Mouse (Mus musculus) hindbrain, embryonic 14.5 days (tissue): ENCODE data around the gene Olfr212. TPM values are rescaled to one million over a fixed set of nuclear protein-coding genes. Genes with fewer than 3 reads are reported as not detected.
"Not testable (repeated sequence)": the region's sequence is repeated elsewhere in the genome, so short reads cannot be mapped to it uniquely, and the experiment has no call there.

ENCODE experiments used
- ATAC-seq: fragments of 200-750 bp; cut with Nextera tagmentation; 2 replicates; pipeline ENCODE4 v1.8.0; 2017; ENCODE audit warnings: moderate number of reproducible peaks, mild to moderate bottlenecking, moderate TSS enrichment, moderate library complexity; ENCODE audit not compliant: low FRiP score
- DNase-seq: peaks from one replicate; pipeline ENCODE4 v3.0.0-alpha.2; 2015; ENCODE audit warnings: low spot score
- H3K27ac ChIP-seq: fragments of 300-500 bp; sonication (generic); 2 replicates; pipeline ENCODE4 v1.5.1; 2014; ENCODE audit warnings: mild to moderate bottlenecking, moderate library complexity
- H3K27me3 ChIP-seq: fragments of 300-500 bp; sonication (generic); 2 replicates; pipeline ENCODE4 v1.6.1; 2014; ENCODE audit warnings: mild to moderate bottlenecking, low read length, mixed read lengths; ENCODE audit not compliant: control insufficient read depth, insufficient read depth
- H3K36me3 ChIP-seq: fragments of 300-500 bp; sonication (generic); replicated peaks from 2 replicates; pipeline ENCODE4 v1.6.1; 2014; ENCODE audit not compliant: control insufficient read depth, insufficient read depth
- H3K4me1 ChIP-seq: fragments of 300-500 bp; sonication (generic); replicated peaks from 2 replicates; pipeline ENCODE4 v1.6.1; 2014; ENCODE audit warnings: antibody characterized with exemption, low read length, mixed read lengths; ENCODE audit not compliant: control insufficient read depth, insufficient read depth
- H3K4me2 ChIP-seq: fragments of 300-500 bp; sonication (generic); replicated peaks from 2 replicates; pipeline ENCODE4 v1.6.1; 2014; ENCODE audit warnings: mild to moderate bottlenecking, moderate library complexity
- H3K4me3 ChIP-seq: fragments of 300-500 bp; sonication (generic); replicated peaks from 2 replicates; pipeline ENCODE4 v1.5.1; 2014; ENCODE audit warnings: mild to moderate bottlenecking, low read length
- H3K9ac ChIP-seq: fragments of 300-500 bp; sonication (generic); 2 replicates; pipeline ENCODE4 v1.6.1; 2014
- H3K9me3 ChIP-seq: fragments of 300-500 bp; sonication (generic); 2 replicates; pipeline ENCODE4 v1.6.1; 2016; ENCODE audit warnings: low read length; ENCODE audit not compliant: control insufficient read depth
- WGBS: fragments of 180-500 bp; shearing (Covaris S2); extraction: QIAGEN DNeasy Blood & Tissue Kit; methylation state at CpG from one replicate; pipeline ENCODE4 v1.1.7; 2014; 5-methylcytosine and 5-hydroxymethylcytosine counted together
- polyA plus RNA-seq: library from polyadenylated mRNA; unstranded; fragments of >200 nt; fragmentation: Nextera tagmentation; extraction: Ambion mirVana; gene quantifications from 2 replicates; pipeline ENCODE4 v1.2.1, GENCODE M21; 2014

Gene Olfr212
- polyA plus RNA-seq, 1 experiment from 2014 or later, result not detected

DNA sequence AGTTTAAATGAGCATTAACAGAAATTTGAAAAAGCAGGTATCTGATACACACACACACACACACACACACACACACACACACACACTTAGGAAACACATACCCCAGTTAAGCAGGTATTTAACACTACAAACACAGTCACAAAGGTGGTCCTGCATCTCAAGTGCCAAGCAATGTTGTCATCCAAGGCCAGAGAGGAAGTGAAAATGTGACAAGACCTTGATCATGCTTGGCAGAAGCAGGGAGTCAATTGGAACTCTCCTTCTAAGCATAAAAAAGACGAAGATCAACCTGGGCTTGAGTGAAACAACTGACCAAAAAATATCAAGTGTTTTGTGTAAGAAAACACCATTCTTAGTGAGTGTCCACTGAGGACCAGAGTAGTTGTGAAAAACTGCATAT is 10.4 kb upstream of the Olfr212 start:
- Histone ChIP-seq H3K4me1 (no peaks in the 10 kb centered on the region), H3K4me2 (no peak overlapping the region), H3K9me3 (no peaks in the 10 kb centered on the region), H3K27me3 (no peaks in the 10 kb centered on the region), H3K27ac (no peak overlapping the region), H3K36me3 (no peaks in the 10 kb centered on the region), H3K4me3 (no peak overlapping the region), H3K9ac (no peak overlapping the region)
- no peak for ATAC-seq
- no peak for DNase-seq
- WGBS, result 82% methylated on average over 1 of the region's 1 CpGs

DNA sequence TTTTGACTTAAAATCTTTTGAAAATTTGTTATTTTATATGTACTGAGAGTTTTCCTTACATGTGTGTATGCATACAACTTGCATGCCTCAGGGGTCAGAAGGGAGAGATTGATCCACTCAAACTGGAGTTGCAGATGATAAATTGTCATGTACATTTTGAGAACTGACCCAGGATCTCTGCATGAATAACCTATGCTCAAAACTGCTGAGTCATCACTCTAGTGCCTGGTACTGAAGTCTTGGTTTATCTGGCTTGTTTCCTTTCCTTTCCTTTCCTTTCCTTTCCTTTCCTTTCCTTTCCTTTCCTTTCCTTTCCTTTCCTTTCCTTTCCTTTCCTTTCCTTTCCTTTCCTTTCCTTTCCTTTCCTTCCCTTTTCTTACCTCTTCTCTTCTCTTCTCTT is 8.5 kb downstream of the Olfr212 start:
- no peak overlapping the region for H3K4me2 ChIP-seq
- no peaks in the 10 kb centered on the region for H3K36me3 ChIP-seq
- no peaks in the 10 kb centered on the region for H3K4me1 ChIP-seq
- H3K9me3 ChIP-seq, result no peaks in the 10 kb centered on the region
- no peak for ATAC-seq
- no peak overlapping the region for H3K4me3 ChIP-seq
- H3K9ac ChIP-seq, result no peak overlapping the region
- H3K27ac ChIP-seq, result no peak overlapping the region
- DNase-seq, result no peak
- H3K27me3 ChIP-seq, result no peaks in the 10 kb centered on the region

DNA sequence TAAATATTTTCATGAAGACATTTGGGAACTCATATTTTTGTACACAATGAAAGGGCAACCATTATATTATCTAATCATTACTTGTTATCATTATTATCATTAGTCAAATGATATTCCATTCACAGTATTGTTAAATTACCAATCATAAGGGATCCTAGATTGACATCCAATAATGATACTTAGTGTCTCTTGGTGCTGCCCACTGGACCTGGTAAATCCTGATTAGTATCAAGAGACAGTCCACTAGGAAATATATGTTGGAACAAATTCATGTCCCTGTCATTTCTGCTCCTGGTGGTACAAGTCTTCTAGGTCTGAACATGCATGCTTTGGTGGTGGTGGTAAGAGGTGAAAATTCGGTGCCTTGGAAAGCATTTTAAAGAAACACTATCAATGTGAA is 31.8 kb downstream of the Olfr212 start, which contains the start of gene Olfr213:
Gene Olfr213 (plus strand): TSS at position 301 of the 400 bp plus-strand sequence.
- Histone ChIP-seq H3K4me3 (no peak within 1 kb of the TSS), H3K4me1 (no peaks in the 10 kb centered on the region), H3K9ac (no peak within 1 kb of the TSS), H3K27ac (no peak within 1 kb of the TSS), H3K27me3 (no peaks in the 10 kb centered on the region), H3K9me3 (no peaks in the 10 kb centered on the region), H3K36me3 (no peaks in the 10 kb centered on the region), H3K4me2 (no peak within 1 kb of the TSS)
- DNase-seq, result no peak
- WGBS, result 97% methylated on average over 1 of the region's 1 CpGs
- ATAC-seq, result no peak

DNA sequence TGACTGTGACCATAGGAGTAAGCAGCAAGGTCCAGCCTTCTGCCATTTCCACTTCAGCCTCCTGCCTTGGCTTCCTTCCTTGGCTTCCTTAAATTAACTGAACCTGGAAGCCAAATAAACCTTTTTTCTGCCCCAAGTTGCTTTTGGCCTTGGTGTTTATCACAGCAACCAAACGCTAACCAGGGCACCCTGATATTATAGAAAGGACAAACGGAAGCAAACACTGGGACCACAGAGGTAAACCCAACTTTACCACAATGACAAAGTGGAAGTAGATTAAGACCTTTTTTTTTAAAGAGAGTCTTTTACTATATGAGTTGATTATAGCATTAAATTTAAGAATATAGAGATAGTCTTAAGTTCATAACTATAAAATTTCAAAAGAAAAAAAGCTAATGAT is 36.2 kb downstream of the Olfr212 start:
- no peak for ATAC-seq
- Histone ChIP-seq H3K27ac (no peak overlapping the region), H3K4me1 (no peaks in the 10 kb centered on the region), H3K4me3 (no peak overlapping the region), H3K9ac (no peak overlapping the region), H3K27me3 (no peaks in the 10 kb centered on the region), H3K4me2 (no peak overlapping the region), H3K36me3 (no peaks in the 10 kb centered on the region), H3K9me3 (no peaks in the 10 kb centered on the region)
- WGBS, result 95% methylated on average over 2 of the region's 2 CpGs
- DNase-seq, result no peak

DNA sequence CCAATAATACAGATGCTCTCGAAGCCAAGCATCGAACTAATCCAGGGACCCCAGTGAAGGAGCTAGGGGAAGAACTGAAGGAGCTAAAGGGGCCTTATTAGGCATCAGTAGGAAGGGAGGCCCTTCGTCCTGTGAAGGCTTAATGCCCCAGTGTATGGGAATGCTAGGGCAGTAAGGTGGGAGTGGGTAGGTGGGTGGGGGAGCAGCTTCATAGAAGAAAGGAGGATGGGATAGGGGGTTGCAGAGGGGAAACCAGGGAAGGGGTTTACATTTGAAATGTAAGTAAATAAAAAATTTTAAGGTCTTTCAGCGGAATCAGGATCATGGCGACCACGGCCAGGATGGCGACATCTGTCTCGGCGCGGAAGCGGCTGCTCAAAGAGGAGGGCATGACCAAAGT is 44.5 kb downstream of the Olfr212 start, which contains the start of gene Gm5580:
Gene Gm5580 (plus strand): TSS at position 301 of the 400 bp plus-strand sequence.
- not testable (repeated sequence) for H3K9me3 ChIP-seq, H3K4me2 ChIP-seq, H3K4me1 ChIP-seq, DNase-seq, H3K36me3 ChIP-seq, H3K27me3 ChIP-seq, H3K9ac ChIP-seq, ATAC-seq, H3K27ac ChIP-seq, H3K4me3 ChIP-seq
- 96% methylated on average over 11 of the region's 11 CpGs for WGBS

DNA sequence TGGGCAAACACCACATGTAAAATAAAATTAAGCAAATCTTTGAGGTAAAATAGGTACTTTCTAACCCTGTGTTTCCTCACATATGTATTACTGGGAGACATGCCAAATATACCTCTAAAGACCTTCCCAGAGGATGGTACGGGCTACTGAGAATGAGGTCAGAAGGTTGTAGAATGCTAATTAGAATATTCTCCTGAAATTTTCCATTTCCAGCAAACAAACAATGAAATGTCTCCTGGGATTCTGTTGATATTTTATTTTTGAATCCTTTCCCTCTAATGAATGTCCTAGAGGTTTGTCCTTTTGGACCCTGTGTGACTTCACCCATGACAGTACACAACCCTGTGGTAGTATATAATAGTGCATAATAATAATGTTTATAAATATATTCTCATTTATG is 47.6 kb downstream of the Olfr212 start, which contains the start of gene Olfr214:
Gene Olfr214 (plus strand): TSS at position 301 of the 400 bp plus-strand sequence.
- no peak for DNase-seq
- Histone ChIP-seq H3K9me3 (no peaks in the 10 kb centered on the region), H3K27me3 (no peaks in the 10 kb centered on the region), H3K36me3 (no peaks in the 10 kb centered on the region), H3K9ac (no peak within 1 kb of the TSS), H3K4me3 (no peak within 1 kb of the TSS), H3K4me1 (no peaks in the 10 kb centered on the region), H3K4me2 (no peak within 1 kb of the TSS), H3K27ac (no peak within 1 kb of the TSS)
- no peak for ATAC-seq
- 58% methylated on average over 1 of the region's 1 CpGs for WGBS

DNA sequence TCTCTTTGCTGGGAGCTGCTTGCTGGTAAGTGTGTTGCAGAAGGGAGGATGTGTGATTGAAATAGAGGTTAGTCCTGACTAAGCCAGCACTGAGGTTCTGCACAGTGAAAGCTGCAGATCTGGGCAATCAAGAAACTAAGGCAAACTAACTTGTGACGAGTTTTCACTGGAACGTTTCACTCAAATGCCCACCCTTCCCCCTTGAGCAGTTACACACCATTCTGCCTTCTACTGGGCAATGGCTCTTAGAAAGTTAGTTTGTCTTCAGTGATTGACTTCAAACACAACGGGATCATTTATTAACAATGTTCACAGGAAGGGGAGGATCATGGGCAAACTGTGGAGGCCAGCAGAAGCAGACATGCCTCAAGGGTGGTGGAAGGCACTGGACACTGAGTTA is 48.6 kb downstream of the Olfr212 start:
- no peak for ATAC-seq
- Histone ChIP-seq H3K36me3 (no peaks in the 10 kb centered on the region), H3K9ac (no peak overlapping the region), H3K27ac (no peak overlapping the region), H3K27me3 (no peaks in the 10 kb centered on the region), H3K9me3 (no peaks in the 10 kb centered on the region), H3K4me3 (no peak overlapping the region), H3K4me2 (no peak overlapping the region), H3K4me1 (no peaks in the 10 kb centered on the region)
- WGBS, result 80% methylated on average over 3 of the region's 3 CpGs
- no peak for DNase-seq

Other genes starting within 250 kb of the Olfr212 start
- 6.7 and 7.4 TPM in 2 replicates for gene Zfand4, start 242.3 kb upstream of the Olfr212 start, polyA plus RNA-seq
- 69.4 and 74.3 TPM in 2 replicates for gene March8, start 168.5 kb upstream of the Olfr212 start, polyA plus RNA-seq
- 0.31 and 0.80 TPM in 2 replicates for gene Alox5, start 45.3 kb upstream of the Olfr212 start, polyA plus RNA-seq
- not detected in 2 replicates for gene Olfr211, start 17.4 kb upstream of the Olfr212 start, polyA plus RNA-seq
- not detected in 2 replicates for gene Olfr213, start 31.9 kb downstream of the Olfr212 start, polyA plus RNA-seq
- 0.29 and 0.46 TPM in 2 replicates for gene Gm5580, start 44.6 kb downstream of the Olfr212 start, polyA plus RNA-seq
- not detected in 2 replicates for gene Olfr214, start 47.7 kb downstream of the Olfr212 start, polyA plus RNA-seq
- not detected in 2 replicates for gene Olfr215, start 77.7 kb downstream of the Olfr212 start, polyA plus RNA-seq
- gene Zfp422, start 122.5 kb downstream of the Olfr212 start, polyA plus RNA-seq, result 138 and 146 TPM in 2 replicates
- 8.2 and 8.7 TPM in 2 replicates for gene Depp1, start 144.1 kb downstream of the Olfr212 start, polyA plus RNA-seq
- 30.3 and 33.1 TPM in 2 replicates for gene Rassf4, start 167.4 kb downstream of the Olfr212 start, polyA plus RNA-seq
- 1.5 and 3.1 TPM in 2 replicates for gene Tmem72, start 210.4 kb downstream of the Olfr212 start, polyA plus RNA-seq